Mouse (Mus musculus) adrenal gland, adult 18-20 months (tissue): ENCODE data around the gene Zfhx3. TPM values are rescaled to one million over a fixed set of nuclear protein-coding genes. Genes with fewer than 3 reads are reported as not detected.
A peak's percentile ranks its signal among the peaks of the same experiment; 100 is the strongest.

Source experiments
- DNase-seq, 2 experiments: peaks; one replicate each; pipeline ENCODE4 v3.0.0; 2021 to 2022; ENCODE audit warnings: low spot score in 2 of 2
- total RNA-seq, 2 experiments: library from RNA; stranded (reverse); gene quantifications; 1 replicate in 1 of 2; 2 replicates in 1 of 2; pipeline ENCODE4 v1.2.3; 2021

Zfhx3 gene
- total RNA-seq, 2 experiments from 2014 or later, result 36.9 to 38.6 TPM

- no peak for DNase-seq
These were observed 144.5 kb downstream of the Zfhx3 start for GRCm38 (mm10) chr8:108086913-108087312.

GRCm38 (mm10) chr8:108089632-108090031, 147.2 kb downstream of the Zfhx3 start:
- DNase-seq, result no peak

- DNase-seq, result no peak
These were observed 156.2 kb downstream of the Zfhx3 start for GRCm38 (mm10) chr8:108098598-108098997.

GRCm38 (mm10) chr8:108101131-108101530, 158.7 kb downstream of the Zfhx3 start:
- DNase-seq, result peak; percentile 47 to 55

- no peak for DNase-seq
These were observed 159.8 kb downstream of the Zfhx3 start for GRCm38 (mm10) chr8:108101978-108102865.

GRCm38 (mm10) chr8:108104471-108105098, 162.1 kb downstream of the Zfhx3 start:
- DNase-seq, result no peak

- no peak for DNase-seq
These were observed 182.6 kb downstream of the Zfhx3 start for GRCm38 (mm10) chr8:108125053-108125452.

- no peak for DNase-seq
These were observed 183.0 kb downstream of the Zfhx3 start for GRCm38 (mm10) chr8:108125491-108125890.

- no peak for DNase-seq
These were observed 204.1 kb downstream of the Zfhx3 start for GRCm38 (mm10) chr8:108146536-108146935.

GRCm38 (mm10) chr8:108148599-108149249, 206.3 kb downstream of the Zfhx3 start:
- no peak for DNase-seq

- no peak for DNase-seq
These were observed 228.4 kb downstream of the Zfhx3 start for GRCm38 (mm10) chr8:108170804-108171203.

GRCm38 (mm10) chr8:108183296-108183695, 240.9 kb downstream of the Zfhx3 start:
- no peak for DNase-seq

- DNase-seq, result no peak
These were observed 241.5 kb downstream of the Zfhx3 start for GRCm38 (mm10) chr8:108183948-108184347.

GRCm38 (mm10) chr8:108186289-108186688, 243.8 kb downstream of the Zfhx3 start:
- no peak for DNase-seq

GRCm38 (mm10) chr8:108188044-108188443, 245.6 kb downstream of the Zfhx3 start:
- DNase-seq, result no peak

- no peak for DNase-seq
These were observed 252.1 kb downstream of the Zfhx3 start for GRCm38 (mm10) chr8:108194571-108194970.

GRCm38 (mm10) chr8:108215026-108215425, 272.6 kb downstream of the Zfhx3 start:
- no peak for DNase-seq

- no peak for DNase-seq
These were observed 275.9 kb downstream of the Zfhx3 start for GRCm38 (mm10) chr8:108218171-108218840.

- peak in 1 of 2 experiments; percentile 10 for DNase-seq
These were observed 278.1 kb downstream of the Zfhx3 start for GRCm38 (mm10) chr8:108220511-108220910.

- no peak for DNase-seq
These were observed 279.6 kb downstream of the Zfhx3 start for GRCm38 (mm10) chr8:108222091-108222490.

GRCm38 (mm10) chr8:108232326-108232725, 289.9 kb downstream of the Zfhx3 start:
- no peak for DNase-seq
